Mouse (Mus musculus) bone marrow macrophage, adult 2 months (primary cell): ENCODE data around the gene Pard3.

Experiments used
- CTCF ChIP-seq: IDR thresholded peaks from 2 replicates; pipeline ENCODE4 v1.5.1; 2012; ENCODE audit warnings: low read depth, mild to moderate bottlenecking, low read length, moderate library complexity
- POLR2A ChIP-seq: IDR thresholded peaks from 2 replicates; pipeline ENCODE4 v1.6.1; 2012; ENCODE audit warnings: mild to moderate bottlenecking, low read depth, low read length, borderline replicate concordance

GRCm38 (mm10) chr8:127320930-127321329 is 257.2 kb downstream of the Pard3 start:
- TF ChIP-seq CTCF = no peak
- TF ChIP-seq POLR2A = no peak
